Mouse (Mus musculus) erythroid progenitor cell, adult 5-6 weeks (primary cell): ENCODE measurements around the gene Pdzrn3. TPM values are rescaled to one million over a fixed set of nuclear protein-coding genes. Genes with fewer than 3 reads are reported as not detected.
A peak's percentile ranks its signal among the peaks of the same experiment; 100 is the strongest.

Experiments used
- ATAC-seq: replicated peaks from 2 replicates; pipeline ENCODE4 v1.8.0; 2016; ENCODE audit warnings: moderate number of reproducible peaks, mild to moderate bottlenecking, moderate TSS enrichment, inconsistent platforms; ENCODE audit not compliant: poor library complexity, low FRiP score, severe bottlenecking
- total RNA-seq, 2 experiments: library from RNA; stranded (forward) in 1 of 2; stranded (reverse) in 1 of 2; fragments of 150-400 nt in 1 of 2; fragments of 186-747, 209-891 nt in 1 of 2; gene quantifications; 2 replicates each; pipeline versions ENCODE4 v1.2.3 to v1.2.4; 2015 to 2017; ENCODE audit warnings: low replicate concordance in 2 of 2

The Pdzrn3 gene
- total RNA-seq, 2 experiments from 2014 or later: not detected

DNA sequence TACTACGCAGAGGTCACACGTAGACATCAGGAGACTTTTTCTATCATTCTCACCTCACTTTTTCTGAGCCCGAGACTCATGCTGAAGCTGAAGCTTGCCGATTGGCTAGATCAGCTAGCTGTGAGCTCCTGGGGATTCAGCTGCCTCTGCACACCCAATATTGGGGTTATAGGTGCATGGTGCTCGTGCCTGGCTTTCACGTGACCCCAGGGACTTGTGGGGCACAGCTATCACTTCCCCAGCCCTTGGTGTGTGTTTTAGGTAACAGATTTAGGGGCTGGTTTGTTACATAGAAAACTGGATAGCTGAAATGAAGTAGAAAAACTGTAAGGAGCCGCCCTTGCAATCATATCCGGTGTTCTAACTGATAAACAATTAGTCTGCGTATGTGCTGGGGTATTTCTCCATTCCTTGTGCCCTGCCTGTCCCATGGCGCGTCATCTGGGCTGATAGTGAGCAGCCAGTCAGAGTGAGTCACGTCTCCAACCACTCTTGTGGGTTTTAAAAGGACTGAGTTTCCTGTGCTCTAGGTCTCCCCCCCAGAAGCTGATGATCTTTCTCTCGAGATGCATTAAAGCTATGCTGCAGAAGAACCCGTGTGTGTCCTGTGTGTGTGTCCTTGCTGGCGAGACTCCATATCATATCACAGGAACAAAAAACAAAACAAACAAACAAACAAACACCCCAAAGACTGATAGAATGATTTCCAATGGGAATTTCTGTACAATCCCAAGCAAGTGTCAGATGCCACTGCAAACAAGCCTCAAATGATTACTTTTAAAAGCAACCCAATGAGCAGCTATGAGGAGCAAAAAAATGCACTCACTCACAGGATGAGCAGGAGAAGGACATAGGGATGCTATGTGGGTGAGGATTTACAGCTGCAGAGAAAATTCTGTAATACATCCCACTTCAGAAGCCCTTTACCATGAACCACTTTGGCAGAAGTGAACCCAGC lies 79.9 kb downstream of the Pdzrn3 start:
- no peak for ATAC-seq

DNA sequence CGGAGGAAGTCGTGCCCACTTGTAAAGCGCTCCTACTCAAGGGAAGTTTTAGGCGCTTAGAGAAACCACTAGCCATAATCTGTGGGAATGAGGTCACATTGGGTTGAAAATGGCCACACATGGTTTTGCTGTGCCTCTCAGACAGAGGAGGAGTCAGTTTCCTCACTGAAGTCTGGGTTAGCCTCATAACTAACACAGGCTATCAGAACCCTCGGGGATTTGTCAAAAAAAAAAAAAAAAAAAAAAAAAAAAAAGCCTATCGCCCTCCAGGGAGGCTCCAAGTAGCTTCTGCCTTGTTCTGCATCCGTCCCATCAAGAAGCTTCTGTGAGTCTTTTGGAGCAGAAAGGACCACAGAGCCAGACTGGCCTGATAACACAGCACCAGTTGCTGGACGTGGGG lies 80.7 kb downstream of the Pdzrn3 start:
- ATAC-seq: no peak

DNA sequence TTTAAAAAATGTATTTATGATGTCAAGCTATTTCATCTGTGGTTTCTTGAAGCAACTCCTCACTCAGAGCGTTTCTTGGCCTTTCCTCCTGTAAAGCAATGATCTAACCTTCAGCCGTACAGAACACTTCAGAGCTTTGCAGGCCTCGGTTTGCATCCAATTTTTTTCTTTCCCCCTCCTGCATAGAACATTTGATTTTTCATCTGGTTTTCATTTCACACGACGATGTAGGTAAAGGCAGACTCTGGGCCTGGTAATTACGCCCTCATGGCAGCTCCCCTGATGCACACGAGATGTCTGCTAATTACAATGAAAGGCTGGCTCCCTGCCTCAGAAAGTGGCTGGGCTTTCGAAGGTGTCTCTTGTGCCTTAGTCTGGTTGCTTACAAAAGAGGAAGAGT lies 81.4 kb downstream of the Pdzrn3 start:
- no peak for ATAC-seq

DNA sequence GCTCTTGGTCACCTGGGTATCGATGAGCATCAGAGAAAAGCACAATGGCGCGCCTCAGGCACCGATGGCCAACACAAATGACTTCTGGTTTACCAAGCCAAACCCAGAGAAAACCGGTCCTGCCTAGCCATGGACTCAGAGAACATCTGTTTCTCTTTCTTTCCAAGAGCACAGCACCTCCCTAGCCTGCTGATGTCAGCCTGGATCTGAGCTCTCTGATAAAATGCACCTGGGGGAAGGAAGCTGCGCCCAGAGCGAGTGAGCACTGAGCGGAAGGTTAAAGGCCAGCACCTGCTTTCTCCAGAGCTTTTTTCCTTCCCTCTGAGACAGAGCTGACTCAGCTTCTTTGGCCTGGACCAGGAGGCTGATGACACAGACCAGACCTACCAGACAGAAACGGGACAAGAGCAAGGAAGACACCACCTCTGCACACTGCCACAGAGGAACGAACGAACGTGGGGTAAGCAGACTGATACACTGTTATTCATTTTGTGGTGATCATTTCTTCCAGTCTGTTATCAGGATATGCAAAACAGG lies 84.6 kb downstream of the Pdzrn3 start:
- ATAC-seq: peak; percentile 62

DNA sequence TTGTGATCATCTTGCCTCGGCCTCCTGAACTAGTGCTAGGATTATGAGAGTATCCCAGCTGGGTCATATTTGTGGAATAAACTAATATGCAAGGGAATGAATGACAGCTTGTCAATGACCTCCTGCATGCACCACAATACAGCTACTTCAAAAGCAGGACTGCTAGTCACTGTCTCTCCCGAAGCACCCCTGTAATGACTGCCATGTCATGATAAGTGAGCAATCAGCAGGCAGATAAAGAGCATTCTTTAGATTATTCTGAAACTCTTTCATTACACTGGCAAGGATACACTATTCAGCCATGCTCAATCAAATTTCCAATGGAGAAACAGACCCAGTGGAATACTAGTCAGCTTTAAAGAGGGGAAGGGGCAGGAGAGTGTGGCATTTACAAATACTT lies 85.8 kb downstream of the Pdzrn3 start:
- no peak for ATAC-seq

DNA sequence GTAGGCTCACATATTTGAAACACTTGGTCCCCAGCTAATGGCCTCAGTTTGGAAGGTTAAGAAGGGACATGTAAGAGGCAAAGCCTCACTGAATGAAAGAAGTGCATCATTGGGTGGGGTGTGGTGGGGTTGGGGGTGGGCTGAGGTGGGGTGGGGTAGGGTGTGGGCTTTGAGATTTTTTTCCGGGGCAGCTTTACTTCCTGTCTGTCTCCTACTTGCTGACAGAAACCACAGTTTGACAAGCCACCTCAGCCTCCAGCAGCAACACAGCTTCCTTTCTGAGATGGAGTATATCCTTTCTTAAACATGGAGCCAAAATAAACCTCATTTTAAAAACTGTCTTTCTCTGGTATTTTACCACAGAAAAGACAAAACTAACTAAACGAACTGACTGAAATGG lies 87.5 kb downstream of the Pdzrn3 start:
- no peak for ATAC-seq

DNA sequence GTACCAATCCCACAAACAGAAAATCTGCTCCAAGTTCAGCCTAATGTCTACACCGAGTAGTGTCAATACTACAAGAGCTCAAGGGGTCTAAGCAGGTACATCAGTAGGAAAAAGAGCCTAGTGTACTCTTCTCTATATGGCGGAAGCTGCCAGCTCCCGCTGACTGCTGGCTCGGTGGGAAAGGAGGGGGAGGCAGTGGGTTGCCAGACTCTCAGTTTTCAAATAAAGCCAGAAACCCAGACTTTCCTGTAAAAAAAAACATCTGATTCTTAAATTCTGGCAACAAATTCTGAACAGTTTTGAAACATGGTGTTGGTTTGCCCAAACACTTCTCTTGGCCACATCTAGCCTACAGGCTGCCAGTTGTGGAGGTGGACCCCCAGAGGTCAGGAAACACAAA lies 88.3 kb downstream of the Pdzrn3 start:
- no peak for ATAC-seq

DNA sequence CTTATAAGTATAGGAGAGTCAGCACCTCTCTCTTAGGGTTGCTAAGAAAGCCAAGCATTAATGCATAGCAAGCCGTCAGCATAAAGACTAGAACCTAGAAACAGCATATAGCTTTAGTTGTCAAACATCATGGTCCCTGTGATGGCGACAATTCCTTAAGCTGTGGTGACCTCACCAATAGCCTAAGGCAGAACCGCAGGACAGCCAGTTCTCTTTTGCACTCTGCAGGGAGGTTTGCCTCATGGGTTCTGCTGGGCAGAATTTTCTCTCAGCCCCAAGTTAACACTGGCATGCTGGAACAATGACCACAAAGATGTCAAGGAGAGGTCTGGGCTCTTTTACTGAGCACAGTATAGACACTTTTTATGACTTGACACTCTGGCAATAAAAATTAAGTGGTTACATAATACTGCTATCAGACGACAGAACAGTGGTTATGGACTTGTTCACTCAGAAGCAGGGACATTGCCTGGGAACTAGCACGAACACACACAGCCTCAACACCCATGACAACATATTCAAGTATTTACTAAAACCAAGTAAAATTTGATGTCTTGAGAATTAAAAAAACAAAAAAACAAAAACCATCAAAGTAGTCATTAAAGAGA lies 90.0 kb downstream of the Pdzrn3 start:
- ATAC-seq: no peak

DNA sequence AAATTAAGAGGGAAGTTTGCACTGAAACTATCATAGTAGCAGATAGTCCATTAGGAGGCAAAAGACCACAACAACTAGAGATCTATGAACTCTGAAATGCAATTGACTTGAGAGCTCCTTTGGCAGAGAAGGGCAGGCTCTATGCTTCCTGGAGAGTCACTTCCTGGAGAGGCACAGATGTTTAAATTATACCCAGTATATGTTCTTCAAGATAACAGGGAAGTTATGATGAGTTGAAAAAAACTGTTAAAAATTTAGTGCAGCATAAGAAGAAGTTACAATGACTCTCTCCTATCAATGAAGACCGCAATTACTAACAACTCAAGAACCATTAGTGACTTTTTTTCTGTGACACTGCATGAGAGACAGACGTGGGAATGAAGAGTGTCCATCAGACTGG lies 90.6 kb downstream of the Pdzrn3 start:
- ATAC-seq: no peak

DNA sequence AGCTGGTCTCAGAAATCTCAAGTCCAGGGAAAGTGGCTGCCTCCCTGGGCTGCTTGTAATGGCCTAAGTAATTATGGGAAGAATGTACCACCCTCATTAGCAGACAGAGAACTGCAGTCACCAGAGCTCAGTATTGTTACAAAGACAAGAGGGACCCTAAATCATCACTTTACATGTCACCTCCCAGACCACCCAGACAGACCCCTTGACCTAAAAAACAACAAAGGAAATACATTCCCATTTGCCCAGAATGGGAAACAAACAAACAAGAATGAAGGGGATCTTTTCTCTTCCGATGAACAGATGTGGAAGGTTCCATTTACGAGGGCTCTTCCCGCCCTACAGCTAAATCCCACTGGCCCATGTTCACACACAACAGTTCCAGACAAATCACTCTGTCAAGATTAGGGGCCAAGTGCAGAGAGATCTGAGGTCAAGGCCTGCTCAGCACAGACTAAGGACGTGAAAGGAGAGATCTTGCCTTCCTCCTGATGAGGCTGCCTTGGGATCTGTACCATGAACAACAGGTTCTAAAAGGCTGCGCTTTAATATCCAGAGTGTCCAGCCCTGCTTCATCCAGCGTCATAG lies 93.2 kb downstream of the Pdzrn3 start:
- ATAC-seq: no peak

DNA sequence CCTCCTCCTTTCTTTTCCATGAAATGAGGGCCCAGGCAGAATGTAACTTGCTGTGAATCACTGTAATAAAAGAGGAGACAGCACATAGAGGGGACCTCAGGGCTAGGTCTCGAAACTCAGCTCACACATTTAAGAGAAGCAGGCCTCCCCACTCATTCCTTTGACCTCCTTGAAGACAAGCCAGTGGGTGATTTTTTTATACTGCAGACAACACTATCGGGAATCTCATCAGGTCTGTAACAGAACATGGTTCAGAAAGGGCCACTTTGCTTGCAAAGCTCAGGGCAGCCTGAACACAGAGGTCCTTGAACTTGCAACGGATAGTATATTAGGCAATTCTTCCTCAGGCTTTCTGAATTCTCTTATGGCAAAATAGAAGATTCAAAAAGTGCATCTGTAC lies 93.8 kb downstream of the Pdzrn3 start:
- ATAC-seq: no peak

DNA sequence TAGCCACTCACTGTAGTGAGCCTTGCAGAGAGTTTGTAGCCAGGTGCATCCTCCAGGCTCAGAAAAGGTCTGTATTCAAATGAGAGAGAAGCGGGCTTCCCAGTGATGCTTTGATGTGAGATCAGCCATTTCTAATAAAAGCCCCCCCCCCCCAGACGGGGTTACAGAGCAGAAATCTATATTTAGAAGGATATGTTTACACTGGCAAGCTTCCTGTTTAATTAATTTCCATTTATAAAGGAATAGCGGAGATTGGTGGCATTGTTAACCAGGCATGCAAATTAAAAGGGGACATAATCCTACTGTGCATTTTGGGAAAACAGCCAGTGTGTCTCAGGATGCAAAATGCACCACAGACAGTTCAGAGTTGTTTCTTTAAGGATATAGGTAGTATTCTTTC lies 96.1 kb downstream of the Pdzrn3 start:
- no peak for ATAC-seq

DNA sequence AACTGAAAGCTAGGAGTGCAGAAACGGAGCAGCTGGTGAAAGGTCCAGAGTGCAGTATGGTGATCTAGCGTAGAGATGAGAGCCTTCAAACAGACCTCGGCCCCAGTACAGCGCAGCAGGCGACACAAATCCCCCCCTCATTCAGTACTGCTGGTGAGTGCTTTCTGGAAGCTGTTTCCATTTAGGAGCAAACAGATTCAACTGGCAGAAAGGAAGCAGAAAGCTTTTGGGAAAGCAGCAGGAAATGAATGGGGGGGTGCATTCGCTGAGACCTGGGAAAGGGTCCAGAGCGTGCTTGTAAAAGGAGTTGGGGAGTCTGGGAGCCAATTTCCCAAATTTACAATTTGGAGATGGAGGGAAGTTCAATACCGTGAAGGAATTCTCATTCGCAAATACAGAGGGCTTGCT lies 96.9 kb downstream of the Pdzrn3 start:
- ATAC-seq: no peak

DNA sequence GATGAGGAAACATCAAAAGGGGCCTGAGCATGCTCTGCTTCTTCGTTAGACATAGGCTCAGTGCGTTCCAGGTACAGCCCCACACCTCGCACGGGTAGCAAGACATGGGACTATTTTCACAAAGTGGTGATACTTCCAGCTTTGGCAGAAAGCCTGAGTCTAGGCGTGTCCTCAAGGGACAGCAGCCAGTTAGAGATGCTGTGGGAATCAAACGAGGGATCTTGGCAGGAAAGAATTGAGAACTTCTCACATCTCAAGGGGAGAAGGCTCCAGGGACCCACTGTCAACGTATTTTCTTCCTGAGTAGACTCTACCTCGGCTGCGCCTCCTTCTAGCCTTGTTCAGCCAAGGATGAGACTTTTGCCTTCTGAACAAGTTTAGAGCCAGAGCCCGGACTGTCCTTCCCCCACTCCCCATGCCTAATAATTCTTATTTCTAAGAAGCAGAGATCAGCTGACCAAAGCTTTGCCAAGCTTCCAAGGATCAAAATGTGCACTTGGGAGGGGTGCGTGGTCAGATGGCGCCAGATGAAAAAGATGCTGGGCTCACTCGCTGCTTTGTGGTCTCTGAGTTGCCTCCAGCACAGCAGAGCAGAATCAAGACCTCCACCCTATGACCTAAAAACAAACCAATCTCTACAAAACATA lies 99.3 kb downstream of the Pdzrn3 start:
- ATAC-seq: peak; percentile 63

DNA sequence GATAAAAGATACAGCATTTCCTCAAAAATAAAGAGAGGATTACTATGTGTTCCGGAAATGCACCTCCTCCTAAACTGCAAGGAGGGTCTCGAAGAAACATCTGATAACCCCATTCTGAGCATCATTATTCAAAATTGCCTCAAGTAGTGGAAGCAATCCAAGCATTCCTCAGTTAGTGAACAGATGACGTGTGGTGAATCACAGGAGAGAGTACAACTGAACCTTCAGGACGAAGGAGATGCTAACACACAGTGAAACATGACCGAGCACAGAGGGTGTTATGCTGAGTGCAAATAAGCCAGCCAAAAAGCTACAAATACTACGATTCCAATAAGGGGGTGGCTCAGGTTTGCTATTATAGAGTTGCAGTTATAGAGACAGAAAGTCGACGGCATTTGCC lies 101.4 kb downstream of the Pdzrn3 start:
- ATAC-seq: no peak

DNA sequence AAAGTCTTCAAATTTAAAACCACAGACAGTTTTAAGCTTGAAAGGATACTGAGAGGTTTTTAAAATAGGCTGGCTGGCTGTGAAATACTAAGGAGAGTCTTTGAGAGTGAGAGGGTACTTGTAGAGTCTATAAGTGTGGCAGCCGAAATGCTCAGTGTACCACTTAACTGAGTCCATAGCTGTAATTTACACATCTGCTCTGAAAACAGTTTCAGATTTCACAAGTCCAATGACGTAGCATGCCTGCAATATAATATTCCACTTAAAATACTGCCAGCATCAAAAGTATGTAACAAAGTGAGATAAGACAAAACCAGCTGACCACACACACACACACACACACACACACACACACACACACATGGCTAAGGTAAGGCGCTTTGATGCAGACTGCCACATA lies 101.9 kb downstream of the Pdzrn3 start:
- no peak for ATAC-seq

DNA sequence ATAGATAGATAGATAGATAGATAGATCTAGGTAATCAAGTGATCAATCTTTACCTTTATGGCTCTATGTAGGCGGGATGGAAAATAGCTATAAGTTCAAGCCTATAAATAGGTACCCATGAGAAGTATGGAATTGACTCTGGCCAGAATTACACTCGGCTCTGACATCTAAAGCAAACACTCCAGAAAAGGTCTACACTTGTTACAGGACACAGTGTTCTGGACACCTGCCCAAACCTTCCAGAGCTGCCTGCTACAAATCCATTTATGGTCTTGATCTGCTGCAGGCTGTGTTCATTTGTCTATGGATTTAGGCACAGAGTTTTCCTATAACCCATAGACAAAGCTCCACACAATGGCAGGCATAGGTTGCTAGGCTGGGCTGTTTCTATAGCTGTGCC lies 102.9 kb downstream of the Pdzrn3 start:
- no peak for ATAC-seq

DNA sequence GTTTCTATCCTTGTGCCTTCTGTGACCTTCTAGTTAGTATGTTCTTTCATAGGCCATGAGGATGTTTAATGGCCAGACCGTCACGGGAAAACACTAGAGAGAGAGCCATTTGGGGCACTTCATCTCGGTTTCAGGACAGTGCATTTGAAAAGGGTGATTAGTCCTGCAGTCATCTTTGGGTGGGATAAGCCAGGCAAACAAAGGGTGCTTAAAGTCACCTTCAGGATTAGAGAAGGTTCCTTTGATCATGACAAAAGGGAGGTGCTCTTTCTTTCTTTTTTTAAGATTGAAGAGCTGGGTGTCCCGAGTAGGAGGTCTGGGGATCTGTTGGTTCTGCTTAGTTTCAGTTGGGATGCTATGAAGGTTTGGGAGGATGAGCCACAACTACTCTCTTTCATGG lies 105.4 kb downstream of the Pdzrn3 start:
- peak; percentile 13 for ATAC-seq

DNA sequence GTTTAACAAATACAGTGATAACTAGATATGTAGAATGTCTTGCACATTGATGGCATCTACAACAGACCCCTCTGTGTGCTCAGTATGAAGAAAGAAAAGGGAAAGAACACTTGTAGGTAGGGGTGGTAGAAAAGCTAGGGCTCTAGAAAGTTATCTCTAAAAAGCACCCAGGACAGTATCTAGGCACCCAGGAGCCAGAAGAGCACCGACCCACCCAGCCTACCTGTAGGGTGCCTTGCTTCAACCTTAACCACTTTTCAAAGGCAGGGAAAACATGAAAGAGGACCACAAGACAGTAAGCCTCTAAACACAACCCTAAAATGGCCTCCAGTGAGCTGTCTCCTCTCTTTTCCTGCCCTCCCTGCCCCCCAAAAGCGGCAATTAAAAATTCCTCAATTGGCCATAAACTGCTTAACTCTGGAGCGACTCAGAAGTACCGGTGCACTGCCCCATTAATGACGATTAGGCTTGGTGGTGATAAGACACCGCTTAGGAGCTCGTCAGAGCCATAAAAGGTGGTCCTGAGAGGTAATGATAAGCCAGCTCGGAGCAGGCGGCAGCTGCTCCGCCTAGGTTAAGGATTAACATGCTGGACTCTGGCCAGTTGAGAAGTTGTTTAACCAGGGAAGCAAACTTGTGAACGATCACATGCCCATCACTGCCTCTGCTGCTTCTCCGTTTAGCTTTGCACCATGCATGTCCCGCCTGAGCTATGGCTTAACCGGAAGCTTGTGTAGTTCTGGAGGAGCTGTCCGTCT lies 106.1 kb downstream of the Pdzrn3 start:
- ATAC-seq: peak; percentile 86
